Mouse (Mus musculus) gastrocnemius, postnatal 10 days (tissue): ENCODE results near the gene Trim54. TPM values are rescaled to one million over a fixed set of nuclear protein-coding genes. Genes with fewer than 3 reads are reported as not detected.

Experiments used
- DNase-seq: peaks from one replicate; pipeline ENCODE4 v3.0.0; 2021; ENCODE audit warnings: mixed read lengths
- total RNA-seq, 2 experiments: library from RNA; stranded (reverse); gene quantifications; 2 replicates each; pipeline ENCODE4 v1.2.3; 2021

The Trim54 gene
- total RNA-seq, 2 experiments from 2014 or later, result 161 to 173 TPM

- no peak for DNase-seq
Observed at GRCm38 (mm10) chr5:31105814-31106335, 10.6 kb upstream of the Trim54 start, which contains the start of gene Dnajc5g. Gene Dnajc5g (plus strand): TSS chr5:31106285.

GRCm38 (mm10) chr5:31108000-31108490 lies 8.5 kb upstream of the Trim54 start, which contains the start of gene Slc30a3:
Gene Slc30a3 (minus strand): TSS chr5:31108237.
- DNase-seq, result no peak

- DNase-seq, result no peak
Observed at GRCm38 (mm10) chr5:31110781-31111180, 5.7 kb upstream of the Trim54 start.

GRCm38 (mm10) chr5:31116912-31117311 lies 400 bp downstream of the Trim54 start:
- DNase-seq, result no peak

- no peak for DNase-seq
Observed at GRCm38 (mm10) chr5:31121111-31121510, 4.6 kb downstream of the Trim54 start.

GRCm38 (mm10) chr5:31123481-31123880 lies 7.0 kb downstream of the Trim54 start:
- no peak for DNase-seq

GRCm38 (mm10) chr5:31126050-31126449 lies 9.5 kb downstream of the Trim54 start:
- no peak for DNase-seq

- DNase-seq, result no peak
Observed at GRCm38 (mm10) chr5:31136730-31137424, 20.4 kb downstream of the Trim54 start.

GRCm38 (mm10) chr5:31137658-31138057 lies 21.1 kb downstream of the Trim54 start:
- DNase-seq, result no peak

GRCm38 (mm10) chr5:31138241-31138967 lies 21.9 kb downstream of the Trim54 start, which contains the start of gene Ucn:
Gene Ucn (minus strand): TSS chr5:31138829.
- DNase-seq, result peak; percentile 23

- no peak for DNase-seq
Observed at GRCm38 (mm10) chr5:31138968-31139425, 22.5 kb downstream of the Trim54 start.

GRCm38 (mm10) chr5:31149781-31150180 lies 33.3 kb downstream of the Trim54 start:
- no peak for DNase-seq

- DNase-seq, result no peak
Observed at GRCm38 (mm10) chr5:31151746-31152145, 35.2 kb downstream of the Trim54 start.

GRCm38 (mm10) chr5:31153516-31154151 lies 37.1 kb downstream of the Trim54 start:
- peak; percentile 41 for DNase-seq

GRCm38 (mm10) chr5:31154152-31154553 lies 37.6 kb downstream of the Trim54 start, which contains the start of gene Mpv17:
Gene Mpv17 (minus strand): TSS chr5:31154251.
- peak; percentile 74 for DNase-seq

- no peak for DNase-seq
Observed at GRCm38 (mm10) chr5:31162462-31162861, 46.0 kb downstream of the Trim54 start.

GRCm38 (mm10) chr5:31164878-31165277 lies 48.4 kb downstream of the Trim54 start:
- no peak for DNase-seq

GRCm38 (mm10) chr5:31168630-31169029 lies 52.1 kb downstream of the Trim54 start:
- DNase-seq, result no peak

- no peak for DNase-seq
Observed at GRCm38 (mm10) chr5:31179301-31179765, 62.8 kb downstream of the Trim54 start.

- peak; percentile 94 for DNase-seq
Observed at GRCm38 (mm10) chr5:31179766-31180630, 63.5 kb downstream of the Trim54 start, which contains the start of the genes Gm29609 and Gtf3c2. Gene Gm29609 (minus strand): TSS chr5:31179911. Gene Gtf3c2 (minus strand): TSS chr5:31180144.

GRCm38 (mm10) chr5:31181183-31181770 lies 64.8 kb downstream of the Trim54 start:
- DNase-seq, result no peak
